8 mouse cellular contexts compared by ENCODE assay signal in genomic region chr9:20652260-20652658, GRCm38 (mm10). TPM values are rescaled to one million over a fixed set of nuclear protein-coding genes. Genes with fewer than 3 reads are reported as not detected.
DNase-seq lines count a peak whose midpoint lies in the region; ATAC-seq and TF ChIP-seq lines count a peak whose summit lies in the region.

No protein-coding gene starts in this region.

- ATAC-seq in cerebellum, adult (ENCODE audit: insufficient number of reproducible peaks, low FRiP score, low TSS enrichment): no peak
- peak; percentile 11 for ATAC-seq in liver, embryonic 12.5 days

- peaks cover 4% of the 10 kb centered on the region for H3K4me1 ChIP-seq in cerebellum, adult 2 months (ENCODE audit: control insufficient read depth, insufficient read depth, low read length)
- H3K4me1 ChIP-seq in spleen, adult 2 months (ENCODE audit: control insufficient read depth, insufficient read depth, insufficient read length): peaks cover 7% of the 10 kb centered on the region; the same call in 1 of the 2 replicates
- peaks cover 65% of the 10 kb centered on the region for H3K4me1 ChIP-seq in liver, embryonic 12.5 days

- peak overlapping the region; percentile 83 for H3K4me3 ChIP-seq in cerebellum, adult 2 months (replicated peaks; ENCODE audit: insufficient read depth, low read depth, low read length)
- H3K4me3 ChIP-seq in spleen, adult 2 months (ENCODE audit: extremely low read depth, insufficient read depth, insufficient read length): peak overlapping the region; percentile 76
- H3K4me3 ChIP-seq in liver, embryonic 12.5 days: peak overlapping the region; percentile 88

- under 1% methylated on average over 25 of the region's 25 CpGs for WGBS in cerebellum, adult 2 months
- WGBS in spleen, adult 2 months: under 1% methylated on average over 25 of the region's 25 CpGs
- 0% methylated on average over 25 of the region's 25 CpGs for WGBS in liver, embryonic 12.5 days (ENCODE audit: insufficient replicate concordance)

- no peak for TF ChIP-seq CTCF in cerebellum, adult 2 months (IDR thresholded peaks at IDR 0.05; ENCODE audit: borderline replicate concordance, insufficient read depth, low read depth, low read length)
- TF ChIP-seq CTCF in spleen, adult 2 months (IDR thresholded peaks at IDR 0.05; ENCODE audit: extremely low read depth, insufficient read depth, insufficient read length, insufficient replicate concordance): no peak

- TF ChIP-seq POLR2A in cerebellum, adult 2 months (IDR thresholded peaks at IDR 0.05; ENCODE audit: borderline replicate concordance, insufficient read depth, low read length): no peak; the same call in 1 of the 2 replicates
- TF ChIP-seq POLR2A in spleen, adult 2 months (IDR thresholded peaks at IDR 0.05; ENCODE audit: low read depth, low read length): no peak

- peak overlapping the region; percentile 89 for H3K9ac ChIP-seq in liver, embryonic 12.5 days

- no peaks in the 10 kb centered on the region for H3K27me3 ChIP-seq in cerebellum, adult 2 months (ENCODE audit: control insufficient read depth, insufficient read depth, low read length)
- no peaks in the 10 kb centered on the region for H3K27me3 ChIP-seq in spleen, adult 2 months (ENCODE audit: control insufficient read depth, insufficient read depth, low read length)
- no peaks in the 10 kb centered on the region for H3K27me3 ChIP-seq in liver, embryonic 12.5 days (replicated peaks)

- peak overlapping the region; percentile 88 for H3K4me2 ChIP-seq in liver, embryonic 12.5 days

- no peaks in the 10 kb centered on the region for H3K9me3 ChIP-seq in liver, embryonic 12.5 days (replicated peaks)

- peaks cover 12% of the 10 kb centered on the region for H3K36me3 ChIP-seq in spleen, adult 2 months (ENCODE audit: control insufficient read depth, insufficient read depth, low read length)
- peaks cover 51% of the 10 kb centered on the region for H3K36me3 ChIP-seq in liver, embryonic 12.5 days

- no peak overlapping the region for H3K27ac ChIP-seq in cerebellum, adult 2 months (ENCODE audit: insufficient read depth, low read length)
- H3K27ac ChIP-seq in spleen, adult 2 months (ENCODE audit: insufficient read depth, low read length): peak overlapping the region; percentile 50; the same call in 1 of the 2 replicates
- peak overlapping the region; percentile 64; the same call in 1 of the 2 replicates for H3K27ac ChIP-seq in liver, embryonic 12.5 days

- DNase-seq in cerebellum, adult 2 months: no peak
- DNase-seq in spleen, adult 2 months (ENCODE audit: low read depth in 1 of 2, low spot score in 2 of 2): no peak
- no peak for DNase-seq in spleen, adult 12 weeks (ENCODE audit: low spot score)
- DNase-seq in layer of hippocampus, adult 9-11 months: no peak
- no peak for DNase-seq in right cerebral cortex, postnatal 4 days
- no peak for DNase-seq in cerebellum, adult 11-12 months

RNA-seq across cellular contexts. Expression of gene Pin1, which starts 0.4 kb away (rescaled TPM):
- 38.8 and 39.6 TPM in 2 replicates for polyA plus RNA-seq in cerebellum, adult 2 months (2012; rRNA removed)
- polyA plus RNA-seq in spleen, adult 2 months (2012; rRNA removed): 11.3 and 12.0 TPM in 2 replicates
- 37.2 and 39.0 TPM in 2 replicates for polyA plus RNA-seq in liver, embryonic 12.5 days (2016; fragmentation: Nextera tagmentation; extraction: Ambion mirVana)

RNA-seq across cellular contexts. Expression of gene Fbxl12, which starts 7.7 kb away (rescaled TPM):
- polyA plus RNA-seq in cerebellum, adult 2 months (2012; rRNA removed): 38.2 and 41.8 TPM in 2 replicates
- 82.2 and 105 TPM in 2 replicates for polyA plus RNA-seq in spleen, adult 2 months (2012; rRNA removed)
- polyA plus RNA-seq in liver, embryonic 12.5 days (2016; fragmentation: Nextera tagmentation; extraction: Ambion mirVana): 6.2 and 6.4 TPM in 2 replicates

RNA-seq across cellular contexts. Expression of gene Ubl5, which starts 9.6 kb away (rescaled TPM):
- 571 and 579 TPM in 2 replicates for polyA plus RNA-seq in cerebellum, adult 2 months (2012; rRNA removed)
- 96.6 and 178 TPM in 2 replicates for polyA plus RNA-seq in spleen, adult 2 months (2012; rRNA removed)
- 307 TPM in 2 replicates for polyA plus RNA-seq in liver, embryonic 12.5 days (2016; fragmentation: Nextera tagmentation; extraction: Ambion mirVana)
